Mouse (Mus musculus) midbrain, embryonic 14.5 days (tissue): Measurements from ENCODE around the gene Olfr1298. TPM values are rescaled to one million over a fixed set of nuclear protein-coding genes. Genes with fewer than 3 reads are reported as not detected.

Experiments
- ATAC-seq: fragments of 200-750 bp; cut with Nextera tagmentation; 2 replicates; pipeline ENCODE4 v1.8.0; 2017; ENCODE audit warnings: moderate number of reproducible peaks, moderate library complexity; ENCODE audit not compliant: low FRiP score, low TSS enrichment
- DNase-seq: peaks from one replicate; pipeline ENCODE4 v3.0.0-alpha.2; 2015
- H3K27ac ChIP-seq: fragments of 300-500 bp; sonication (generic); replicated peaks from 2 replicates; pipeline ENCODE4 v1.5.1; 2014; ENCODE audit warnings: mild to moderate bottlenecking, low read depth, low read length, moderate library complexity
- H3K27me3 ChIP-seq: fragments of 300-500 bp; sonication (generic); 2 replicates; pipeline ENCODE4 v1.6.1; 2014; ENCODE audit warnings: low read length, control low read depth, mixed read lengths; ENCODE audit not compliant: control insufficient read depth, insufficient read depth
- H3K36me3 ChIP-seq: fragments of 300-500 bp; sonication (generic); 2 replicates; pipeline ENCODE4 v1.6.1; 2014; ENCODE audit warnings: low read length, control low read depth; ENCODE audit not compliant: control insufficient read depth, insufficient read depth
- H3K4me1 ChIP-seq: fragments of 300-500 bp; sonication (generic); 2 replicates; pipeline ENCODE4 v1.6.1; 2014; ENCODE audit warnings: mild to moderate bottlenecking, antibody characterized with exemption, low read length, control low read depth; ENCODE audit not compliant: control insufficient read depth, insufficient read depth
- H3K4me2 ChIP-seq: fragments of 300-500 bp; sonication (generic); 2 replicates; pipeline ENCODE4 v1.6.1; 2014; ENCODE audit warnings: mild to moderate bottlenecking, low read length, moderate library complexity
- H3K4me3 ChIP-seq: fragments of 300-500 bp; sonication (generic); replicated peaks from 2 replicates; pipeline ENCODE4 v1.5.1; 2014; ENCODE audit warnings: low read depth, low read length
- H3K9ac ChIP-seq: fragments of 300-500 bp; sonication (generic); replicated peaks from 2 replicates; pipeline ENCODE4 v1.6.1; 2014; ENCODE audit warnings: mild to moderate bottlenecking, low read length, moderate library complexity
- H3K9me3 ChIP-seq: fragments of 300-500 bp; sonication (generic); 2 replicates; pipeline ENCODE4 v1.6.1; 2016; ENCODE audit warnings: low read length, control low read depth, mixed read lengths; ENCODE audit not compliant: control insufficient read depth
- WGBS: fragments of 180-500 bp; shearing (Covaris S2); extraction: QIAGEN DNeasy Blood & Tissue Kit; methylation state at CpG from one replicate; pipeline ENCODE4 v1.1.7; 2014; 5-methylcytosine and 5-hydroxymethylcytosine counted together
- polyA plus RNA-seq: library from polyadenylated mRNA; unstranded; fragments of >200 nt; fragmentation: Nextera tagmentation; extraction: Ambion mirVana; gene quantifications from 2 replicates; pipeline ENCODE4 v1.2.1, GENCODE M21; 2014

Gene Olfr1298
- polyA plus RNA-seq, result not detected in 2 replicates

DNA sequence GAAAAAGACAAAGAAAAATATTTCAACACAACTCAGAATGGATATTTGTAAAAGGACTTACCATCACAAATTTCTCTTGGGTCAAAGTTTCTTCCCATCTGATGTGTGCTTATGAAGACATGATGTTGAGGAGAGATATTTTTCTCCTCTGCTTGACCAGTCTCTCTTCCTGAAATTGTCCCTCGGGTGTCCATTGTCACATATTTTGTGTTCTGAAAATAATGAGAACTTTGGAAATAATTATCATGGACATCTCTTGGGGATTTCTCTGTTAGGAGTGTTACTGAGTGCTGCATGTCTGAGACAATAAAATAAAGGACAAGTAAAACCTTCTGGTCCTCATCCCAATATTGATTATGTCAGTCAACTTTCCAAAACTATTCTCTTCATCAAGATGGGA lies at the start of gene Olfr1298:
TSS of gene Olfr1298 (minus strand) at position 101 of the 400 bp plus-strand sequence.
- Histone ChIP-seq H3K36me3 (no peaks in the 10 kb centered on the region), H3K4me2 (no peak within 1 kb of the TSS), H3K9ac (no peak within 1 kb of the TSS), H3K27ac (no peak within 1 kb of the TSS), H3K4me1 (no peaks in the 10 kb centered on the region), H3K4me3 (no peak within 1 kb of the TSS), H3K9me3 (no peaks in the 10 kb centered on the region), H3K27me3 (no peaks in the 10 kb centered on the region)
- no peak for ATAC-seq
- 81% methylated on average over 1 of the region's 1 CpGs for WGBS
- no peak for DNase-seq

DNA sequence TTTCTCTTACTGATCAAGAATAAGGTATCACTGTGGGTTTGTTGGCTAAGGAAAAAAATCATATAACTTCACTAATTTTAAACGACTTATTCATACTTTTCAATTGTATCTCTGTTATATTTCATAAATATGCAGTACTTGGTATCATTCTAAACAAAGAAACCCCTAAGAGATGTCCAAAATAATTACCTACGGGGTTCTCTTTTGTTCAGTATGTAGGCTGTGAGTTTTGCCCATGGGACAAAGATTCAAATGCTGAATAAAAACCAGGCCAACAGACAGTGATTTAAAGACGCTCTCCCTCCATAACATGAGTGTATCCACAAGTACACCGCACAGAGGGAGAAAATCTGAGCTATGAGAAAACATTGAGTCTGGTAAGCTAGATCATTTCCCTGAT lies 12.1 kb upstream of the Olfr1298 start, which contains the start of gene Olfr1299:
TSS of gene Olfr1299 (plus strand) at position 301 of the 400 bp plus-strand sequence.
- no peak within 1 kb of the TSS for H3K9ac ChIP-seq
- no peak for ATAC-seq
- no peaks in the 10 kb centered on the region for H3K4me1 ChIP-seq
- H3K27me3 ChIP-seq, result no peaks in the 10 kb centered on the region
- no peaks in the 10 kb centered on the region for H3K36me3 ChIP-seq
- WGBS, result 75% methylated on average over 4 of the region's 4 CpGs
- H3K4me2 ChIP-seq, result no peak within 1 kb of the TSS
- no peaks in the 10 kb centered on the region for H3K9me3 ChIP-seq
- no peak within 1 kb of the TSS for H3K27ac ChIP-seq
- H3K4me3 ChIP-seq, result no peak within 1 kb of the TSS
- DNase-seq, result no peak

DNA sequence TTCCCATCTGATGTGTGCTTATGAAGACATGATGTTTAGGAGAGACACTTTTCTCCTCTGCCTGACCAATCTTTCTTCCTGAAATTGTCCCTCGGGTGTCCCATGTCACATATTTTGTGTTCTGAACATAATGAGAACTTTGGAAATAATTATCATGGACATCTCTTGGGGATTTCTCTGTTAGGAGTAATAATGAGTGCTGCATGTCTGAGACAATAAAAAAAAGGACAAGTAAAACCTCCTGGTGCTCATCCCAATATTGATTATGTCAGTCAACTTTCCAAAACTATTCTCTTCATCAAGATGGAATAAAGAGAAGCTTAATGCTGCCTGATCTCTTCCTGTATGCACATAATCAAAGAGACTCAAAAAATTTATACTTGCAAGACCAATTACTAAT lies 22.6 kb downstream of the Olfr1298 start, which contains the start of gene Olfr1297:
TSS of gene Olfr1297 (minus strand) at position 101 of the 400 bp plus-strand sequence.
- no peak for DNase-seq
- Histone ChIP-seq H3K9me3 (no peaks in the 10 kb centered on the region), H3K36me3 (no peaks in the 10 kb centered on the region), H3K4me2 (no peak within 1 kb of the TSS), H3K27me3 (no peaks in the 10 kb centered on the region), H3K4me1 (no peaks in the 10 kb centered on the region), H3K9ac (no peak within 1 kb of the TSS), H3K4me3 (no peak within 1 kb of the TSS), H3K27ac (no peak within 1 kb of the TSS)
- WGBS, result 85% methylated on average over 1 of the region's 1 CpGs
- ATAC-seq, result no peak

Other genes with a start within 250 kb of the Olfr1298 start
- gene Olfr1286, start 226.1 kb downstream of the Olfr1298 start, polyA plus RNA-seq, result not detected in 2 replicates
- not detected in 2 replicates for gene Olfr1287, start 200.1 kb downstream of the Olfr1298 start, polyA plus RNA-seq
- not detected in 2 replicates for gene Olfr1288, start 175.1 kb downstream of the Olfr1298 start, polyA plus RNA-seq
- gene Olfr1289, start 168.4 kb downstream of the Olfr1298 start, polyA plus RNA-seq, result not detected in 2 replicates
- gene Olfr1290, start 155.4 kb downstream of the Olfr1298 start, polyA plus RNA-seq, result not detected in 2 replicates
- gene Olfr1291-ps1, start 152.0 kb downstream of the Olfr1298 start, polyA plus RNA-seq, result not detected in 2 replicates
- not detected in 2 replicates for gene Olfr1293-ps, start 124.0 kb downstream of the Olfr1298 start, polyA plus RNA-seq
- gene Olfr1294, start 108.9 kb downstream of the Olfr1298 start, polyA plus RNA-seq, result not detected in 2 replicates
- not detected in 2 replicates for gene Olfr1295, start 79.5 kb downstream of the Olfr1298 start, polyA plus RNA-seq
- not detected in 2 replicates for gene Olfr1297, start 22.7 kb downstream of the Olfr1298 start, polyA plus RNA-seq
- gene Olfr1299, start 12.2 kb upstream of the Olfr1298 start, polyA plus RNA-seq, result not detected in 2 replicates
- not detected in 2 replicates for gene Olfr1301, start 101.8 kb upstream of the Olfr1298 start, polyA plus RNA-seq
- gene Olfr1302, start 128.2 kb upstream of the Olfr1298 start, polyA plus RNA-seq, result not detected in 2 replicates
- gene Olfr1303, start 171.1 kb upstream of the Olfr1298 start, polyA plus RNA-seq, result not detected in 2 replicates
- not detected in 2 replicates for gene Olfr1305, start 227.9 kb upstream of the Olfr1298 start, polyA plus RNA-seq